Mouse (Mus musculus): ENCODE results near the gene Ftl1. TPM values are rescaled to one million over a fixed set of nuclear protein-coding genes. Genes with fewer than 3 reads are reported as not detected.

The Ftl1 gene
- polyA plus RNA-seq, 1 experiment = 2,131 TPM

DNA sequence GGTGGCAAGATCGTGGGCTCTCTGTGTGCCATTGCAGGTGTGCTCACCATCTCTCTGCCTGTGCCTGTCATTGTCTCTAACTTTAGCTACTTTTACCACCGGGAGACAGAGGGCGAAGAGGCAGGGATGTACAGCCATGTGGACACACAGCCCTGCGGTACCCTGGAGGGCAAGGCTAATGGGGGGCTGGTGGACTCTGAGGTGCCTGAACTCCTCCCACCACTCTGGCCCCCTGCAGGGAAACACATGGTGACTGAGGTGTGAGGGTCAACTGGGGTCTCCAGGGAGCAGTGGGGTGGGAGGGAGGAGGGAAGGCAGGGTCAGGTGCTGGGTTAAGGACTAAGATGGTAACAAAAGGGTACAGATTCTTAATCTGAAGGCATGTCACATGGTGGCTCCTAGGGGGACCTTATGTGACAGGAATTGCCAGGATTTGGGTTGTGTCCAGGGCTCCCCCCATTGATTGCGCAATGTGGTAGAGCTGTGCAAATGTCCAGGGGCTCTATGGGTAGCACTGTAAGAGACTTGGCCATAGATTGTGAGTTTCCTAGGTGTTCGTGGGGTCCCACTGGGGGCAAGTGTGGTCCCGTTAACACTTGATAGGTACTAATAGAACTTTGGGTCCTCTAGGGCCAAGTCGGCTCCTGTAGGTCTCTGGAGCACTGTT lies 50.1 kb downstream of the Ftl1 start:
- no peak overlapping the region for H3K4me3 ChIP-seq (replicated peaks; ENCODE audit: control insufficient read depth, low read depth, low read length)
- no peaks in the 10 kb centered on the region for H3K4me1 ChIP-seq (ENCODE audit: control insufficient read depth, insufficient read depth, low read length)
- WGBS = 71% methylated on average over 8 of the region's 8 CpGs
- H3K27ac ChIP-seq (ENCODE audit: control insufficient read depth, insufficient read depth, low read depth, low read length, poor library complexity) = no peak overlapping the region
- TF ChIP-seq POLR2A (IDR thresholded peaks at IDR 0.05; ENCODE audit: borderline replicate concordance, control insufficient read depth, low read depth, low read length) = no peak
- no peak for TF ChIP-seq CTCF (IDR thresholded peaks at IDR 0.05; ENCODE audit: control insufficient read depth, insufficient read depth, low read length)

DNA sequence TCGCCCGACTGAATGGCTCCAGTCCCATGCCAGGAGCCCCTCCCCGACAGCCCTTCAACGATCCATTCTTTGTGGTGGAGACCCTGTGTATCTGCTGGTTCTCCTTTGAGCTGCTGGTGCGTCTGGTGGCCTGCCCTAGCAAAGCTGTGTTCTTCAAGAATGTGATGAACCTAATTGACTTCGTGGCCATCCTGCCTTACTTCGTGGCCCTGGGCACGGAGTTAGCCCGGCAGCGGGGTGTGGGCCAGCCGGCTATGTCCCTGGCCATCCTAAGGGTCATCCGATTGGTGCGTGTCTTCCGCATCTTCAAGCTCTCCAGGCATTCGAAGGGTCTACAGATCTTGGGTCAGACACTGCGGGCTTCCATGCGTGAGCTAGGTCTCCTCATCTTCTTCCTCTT lies 50.7 kb downstream of the Ftl1 start:
- TF ChIP-seq CTCF (IDR thresholded peaks at IDR 0.05; ENCODE audit: control insufficient read depth, insufficient read depth, low read length) = no peak
- TF ChIP-seq POLR2A (IDR thresholded peaks at IDR 0.05; ENCODE audit: borderline replicate concordance, control insufficient read depth, low read depth, low read length) = no peak
- 85% methylated on average over 17 of the region's 17 CpGs for WGBS
- Histone ChIP-seq H3K4me1 (ENCODE audit: control insufficient read depth, insufficient read depth, low read length) (no peaks in the 10 kb centered on the region), H3K27ac (ENCODE audit: control insufficient read depth, insufficient read depth, low read depth, low read length, poor library complexity) (no peak overlapping the region), H3K4me3 (replicated peaks; ENCODE audit: control insufficient read depth, low read depth, low read length) (no peak overlapping the region)

DNA sequence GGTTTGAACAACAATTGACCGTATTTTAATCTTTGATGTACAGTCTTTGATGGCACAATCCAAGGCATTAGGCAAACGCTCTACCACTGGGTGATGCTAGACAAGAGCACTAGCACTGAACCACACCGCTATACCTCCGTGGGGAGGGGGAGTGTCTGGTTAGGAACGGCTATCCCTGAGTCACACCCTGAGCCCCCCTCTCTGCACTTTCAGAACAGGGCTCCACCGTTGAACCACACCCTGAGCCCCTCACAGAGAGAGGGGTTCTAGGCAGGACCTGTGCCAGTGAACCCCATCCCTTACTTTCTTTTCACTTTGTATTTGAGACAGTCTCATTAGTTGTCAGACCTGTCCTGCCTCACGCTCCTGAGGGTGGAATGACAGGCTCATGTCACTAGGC lies 51.3 kb downstream of the Ftl1 start:
- no peak for TF ChIP-seq POLR2A (IDR thresholded peaks at IDR 0.05; ENCODE audit: borderline replicate concordance, control insufficient read depth, low read depth, low read length)
- no peaks in the 10 kb centered on the region for H3K4me1 ChIP-seq (ENCODE audit: control insufficient read depth, insufficient read depth, low read length)
- WGBS = 71% methylated on average over 7 of the region's 7 CpGs
- no peak overlapping the region for H3K4me3 ChIP-seq (replicated peaks; ENCODE audit: control insufficient read depth, low read depth, low read length)
- no peak overlapping the region for H3K27ac ChIP-seq (ENCODE audit: control insufficient read depth, insufficient read depth, low read depth, low read length, poor library complexity)

Other genes with a start within 250 kb of the Ftl1 start
- gene Dkkl1, start 247.7 kb downstream of the Ftl1 start, polyA plus RNA-seq (2011; ENCODE audit: insufficient read depth, insufficient read length, low replicate concordance, missing spikeins) = 1.5 TPM in 1 of 2 replicates, not detected in the other
- 5.0 and 10.9 TPM in 2 replicates for gene Tead2, start 244.1 kb downstream of the Ftl1 start, polyA plus RNA-seq (2011; ENCODE audit: insufficient read depth, insufficient read length, low replicate concordance, missing spikeins)
- gene Cd37, start 220.8 kb downstream of the Ftl1 start, polyA plus RNA-seq (2011; ENCODE audit: insufficient read depth, insufficient read length, low replicate concordance, missing spikeins) = 214 and 405 TPM in 2 replicates
- not detected in 2 replicates for gene Slc6a16, start 218.8 kb downstream of the Ftl1 start, polyA plus RNA-seq (2011; ENCODE audit: insufficient read depth, insufficient read length, low replicate concordance, missing spikeins)
- gene Slc6a21, start 182.4 kb downstream of the Ftl1 start, polyA plus RNA-seq (2011; ENCODE audit: insufficient read depth, insufficient read length, low replicate concordance, missing spikeins) = not detected in 2 replicates
- gene Trpm4, start 126.1 kb downstream of the Ftl1 start, polyA plus RNA-seq (2011; ENCODE audit: insufficient read depth, insufficient read length, low replicate concordance, missing spikeins) = 2.6 and 3.9 TPM in 2 replicates
- 1.5 and 1.7 TPM in 2 replicates for gene Hrc, start 124.6 kb downstream of the Ftl1 start, polyA plus RNA-seq (2011; ENCODE audit: insufficient read depth, insufficient read length, low replicate concordance, missing spikeins)
- not detected in 2 replicates for gene Ppfia3, start 92.9 kb downstream of the Ftl1 start, polyA plus RNA-seq (2011; ENCODE audit: insufficient read depth, insufficient read length, low replicate concordance, missing spikeins)
- gene Lin7b, start 89.3 kb downstream of the Ftl1 start, polyA plus RNA-seq (2011; ENCODE audit: insufficient read depth, insufficient read length, low replicate concordance, missing spikeins) = not detected in 2 replicates
- 753 and 781 TPM in 2 replicates for gene Snrnp70, start 64.1 kb downstream of the Ftl1 start, polyA plus RNA-seq (2011; ENCODE audit: insufficient read depth, insufficient read length, low replicate concordance, missing spikeins)
- not detected in 2 replicates for gene Kcna7, start 54.2 kb downstream of the Ftl1 start, polyA plus RNA-seq (2011; ENCODE audit: insufficient read depth, insufficient read length, low replicate concordance, missing spikeins)
- gene Ntf5, start 46.2 kb downstream of the Ftl1 start, polyA plus RNA-seq (2011; ENCODE audit: insufficient read depth, insufficient read length, low replicate concordance, missing spikeins) = 1.8 TPM in 1 of 2 replicates, not detected in the other
- gene Lhb, start 39.1 kb downstream of the Ftl1 start, polyA plus RNA-seq (2011; ENCODE audit: insufficient read depth, insufficient read length, low replicate concordance, missing spikeins) = not detected in 2 replicates
- gene Gys1, start 25.0 kb downstream of the Ftl1 start, polyA plus RNA-seq (2011; ENCODE audit: insufficient read depth, insufficient read length, low replicate concordance, missing spikeins) = 11.3 and 17.4 TPM in 2 replicates
- gene Ruvbl2, start 21.8 kb downstream of the Ftl1 start, polyA plus RNA-seq (2011; ENCODE audit: insufficient read depth, insufficient read length, low replicate concordance, missing spikeins) = 61.4 and 66.3 TPM in 2 replicates
- 71.8 and 143 TPM in 2 replicates for gene Bax, start 7.0 kb upstream of the Ftl1 start, polyA plus RNA-seq (2011; ENCODE audit: insufficient read depth, insufficient read length, low replicate concordance, missing spikeins)
- gene Tulp2, start 22.0 kb upstream of the Ftl1 start, polyA plus RNA-seq (2011; ENCODE audit: insufficient read depth, insufficient read length, low replicate concordance, missing spikeins) = 1.3 TPM in 1 of 2 replicates, not detected in the other
- not detected in 2 replicates for gene Gm45808, start 26.9 kb upstream of the Ftl1 start, polyA plus RNA-seq (2011; ENCODE audit: insufficient read depth, insufficient read length, low replicate concordance, missing spikeins)
- gene Dhdh, start 28.9 kb upstream of the Ftl1 start, polyA plus RNA-seq (2011; ENCODE audit: insufficient read depth, insufficient read length, low replicate concordance, missing spikeins) = 2.7 and 4.8 TPM in 2 replicates
- gene Nucb1, start 50.5 kb upstream of the Ftl1 start, polyA plus RNA-seq (2011; ENCODE audit: insufficient read depth, insufficient read length, low replicate concordance, missing spikeins) = 69.3 and 71.9 TPM in 2 replicates
- gene Ppp1r15a, start 66.4 kb upstream of the Ftl1 start, polyA plus RNA-seq (2011; ENCODE audit: insufficient read depth, insufficient read length, low replicate concordance, missing spikeins) = 356 and 801 TPM in 2 replicates
- 2.1 and 8.9 TPM in 2 replicates for gene Plekha4, start 66.4 kb upstream of the Ftl1 start, polyA plus RNA-seq (2011; ENCODE audit: insufficient read depth, insufficient read length, low replicate concordance, missing spikeins)
- 5.7 TPM in 1 of 2 replicates, not detected in the other for gene Hsd17b14, start 95.0 kb upstream of the Ftl1 start, polyA plus RNA-seq (2011; ENCODE audit: insufficient read depth, insufficient read length, low replicate concordance, missing spikeins)
- gene Bcat2, start 110.3 kb upstream of the Ftl1 start, polyA plus RNA-seq (2011; ENCODE audit: insufficient read depth, insufficient read length, low replicate concordance, missing spikeins) = 35.7 and 58.4 TPM in 2 replicates
- not detected in 2 replicates for gene Fgf21, start 155.6 kb upstream of the Ftl1 start, polyA plus RNA-seq (2011; ENCODE audit: insufficient read depth, insufficient read length, low replicate concordance, missing spikeins)
- gene Fut1, start 157.4 kb upstream of the Ftl1 start, polyA plus RNA-seq (2011; ENCODE audit: insufficient read depth, insufficient read length, low replicate concordance, missing spikeins) = not detected in 2 replicates
- gene Izumo1, start 161.9 kb upstream of the Ftl1 start, polyA plus RNA-seq (2011; ENCODE audit: insufficient read depth, insufficient read length, low replicate concordance, missing spikeins) = 1.1 TPM in 1 of 2 replicates, not detected in the other
- 5.9 and 6.0 TPM in 2 replicates for gene Rasip1, start 167.6 kb upstream of the Ftl1 start, polyA plus RNA-seq (2011; ENCODE audit: insufficient read depth, insufficient read length, low replicate concordance, missing spikeins)
- gene Mamstr, start 180.1 kb upstream of the Ftl1 start, polyA plus RNA-seq (2011; ENCODE audit: insufficient read depth, insufficient read length, low replicate concordance, missing spikeins) = 1.00 TPM in 1 of 2 replicates, not detected in the other
- not detected in 2 replicates for gene Fut2, start 206.5 kb upstream of the Ftl1 start, polyA plus RNA-seq (2011; ENCODE audit: insufficient read depth, insufficient read length, low replicate concordance, missing spikeins)
- not detected in 2 replicates for gene Ntn5, start 224.1 kb upstream of the Ftl1 start, polyA plus RNA-seq (2011; ENCODE audit: insufficient read depth, insufficient read length, low replicate concordance, missing spikeins)
- gene Sec1, start 234.5 kb upstream of the Ftl1 start, polyA plus RNA-seq (2011; ENCODE audit: insufficient read depth, insufficient read length, low replicate concordance, missing spikeins) = not detected in 2 replicates
- gene Car11, start 240.0 kb upstream of the Ftl1 start, polyA plus RNA-seq (2011; ENCODE audit: insufficient read depth, insufficient read length, low replicate concordance, missing spikeins) = 4.4 TPM in 1 of 2 replicates, not detected in the other
- 8.6 and 19.3 TPM in 2 replicates for gene Dbp, start 245.2 kb upstream of the Ftl1 start, polyA plus RNA-seq (2011; ENCODE audit: insufficient read depth, insufficient read length, low replicate concordance, missing spikeins)